Mouse (Mus musculus): ENCODE measurements around the gene Zscan10.
"Not testable (repeated sequence)": the region's sequence is repeated elsewhere in the genome, so short reads cannot be mapped to it uniquely, and the experiment has no call there.

- not testable (repeated sequence) for TF ChIP-seq CTCF (IDR thresholded peaks at IDR 0.05; ENCODE audit: borderline replicate concordance, insufficient read depth, low read depth, low read length); POLR2A (IDR thresholded peaks at IDR 0.05; ENCODE audit: borderline replicate concordance, insufficient read depth, low read length)
Measured at GRCm38 (mm10) chr17:23595139-23595538, 5.5 kb upstream of the Zscan10 start.

All from cerebellum, adult 2 months (tissue).